Mouse (Mus musculus): Measurements from ENCODE around the gene Rgs3. TPM values are rescaled to one million over a fixed set of nuclear protein-coding genes. Genes with fewer than 3 reads are reported as not detected.
A peak's percentile ranks its signal among the peaks of the same experiment; 100 is the strongest.

Rgs3 gene
- polyA plus RNA-seq, 1 experiment, result 43.1 TPM

- DNase-seq, result no peak
- TF ChIP-seq POLR2A (IDR thresholded peaks at IDR 0.05; ENCODE audit: low read depth, low read length) (no peak), CTCF (conservative IDR thresholded peaks at IDR 0.05; ENCODE audit: insufficient read depth, insufficient read length, low read depth, low read length) (no peak)
- peak overlapping the region; percentile 69; the same call in 1 of the 2 replicates for H3K27ac ChIP-seq (ENCODE audit: insufficient read depth, low read depth, low read length)
- H3K36me3 ChIP-seq (ENCODE audit: control insufficient read depth, insufficient read depth, low read length), result no peaks in the 10 kb centered on the region
- peaks cover 35% of the 10 kb centered on the region for H3K4me1 ChIP-seq (ENCODE audit: control insufficient read depth, insufficient read depth, low read length)
- no peaks in the 10 kb centered on the region for H3K27me3 ChIP-seq (replicated peaks; ENCODE audit: control insufficient read depth, insufficient read depth, low read length)
- 78% methylated on average over 8 of the region's 8 CpGs for WGBS
- H3K4me3 ChIP-seq (ENCODE audit: insufficient read depth, low read depth, low read length), result no peak overlapping the region
Measured at GRCm38 (mm10) chr4:62517046-62517445, 42.6 kb upstream of the Rgs3 start.

GRCm38 (mm10) chr4:62517538-62518415, 41.9 kb upstream of the Rgs3 start:
- Histone ChIP-seq H3K27me3 (replicated peaks; ENCODE audit: control insufficient read depth, insufficient read depth, low read length) (no peaks in the 10 kb centered on the region), H3K36me3 (ENCODE audit: control insufficient read depth, insufficient read depth, low read length) (no peaks in the 10 kb centered on the region), H3K27ac (ENCODE audit: insufficient read depth, low read depth, low read length) (peak overlapping the region; percentile 75), H3K4me1 (ENCODE audit: control insufficient read depth, insufficient read depth, low read length) (peaks cover 35% of the 10 kb centered on the region), H3K4me3 (ENCODE audit: insufficient read depth, low read depth, low read length) (peak overlapping the region; percentile 88)
- no peak for DNase-seq
- TF ChIP-seq CTCF (conservative IDR thresholded peaks at IDR 0.05; ENCODE audit: insufficient read depth, insufficient read length, low read depth, low read length), result no peak
- no peak for TF ChIP-seq POLR2A (IDR thresholded peaks at IDR 0.05; ENCODE audit: low read depth, low read length)
- 43% methylated on average over 10 of the region's 10 CpGs for WGBS

GRCm38 (mm10) chr4:62518416-62519121, 41.1 kb upstream of the Rgs3 start:
- Histone ChIP-seq H3K4me3 (ENCODE audit: insufficient read depth, low read depth, low read length) (peak overlapping the region; percentile 88), H3K4me1 (ENCODE audit: control insufficient read depth, insufficient read depth, low read length) (peaks cover 35% of the 10 kb centered on the region), H3K27ac (ENCODE audit: insufficient read depth, low read depth, low read length) (peak overlapping the region; percentile 75), H3K27me3 (replicated peaks; ENCODE audit: control insufficient read depth, insufficient read depth, low read length) (no peaks in the 10 kb centered on the region), H3K36me3 (ENCODE audit: control insufficient read depth, insufficient read depth, low read length) (no peaks in the 10 kb centered on the region)
- DNase-seq, result peak; percentile 84
- WGBS, result 18% methylated on average over 13 of the region's 13 CpGs
- TF ChIP-seq POLR2A (IDR thresholded peaks at IDR 0.05; ENCODE audit: low read depth, low read length), result peak; percentile 2
- no peak for TF ChIP-seq CTCF (conservative IDR thresholded peaks at IDR 0.05; ENCODE audit: insufficient read depth, insufficient read length, low read depth, low read length)

DNA sequence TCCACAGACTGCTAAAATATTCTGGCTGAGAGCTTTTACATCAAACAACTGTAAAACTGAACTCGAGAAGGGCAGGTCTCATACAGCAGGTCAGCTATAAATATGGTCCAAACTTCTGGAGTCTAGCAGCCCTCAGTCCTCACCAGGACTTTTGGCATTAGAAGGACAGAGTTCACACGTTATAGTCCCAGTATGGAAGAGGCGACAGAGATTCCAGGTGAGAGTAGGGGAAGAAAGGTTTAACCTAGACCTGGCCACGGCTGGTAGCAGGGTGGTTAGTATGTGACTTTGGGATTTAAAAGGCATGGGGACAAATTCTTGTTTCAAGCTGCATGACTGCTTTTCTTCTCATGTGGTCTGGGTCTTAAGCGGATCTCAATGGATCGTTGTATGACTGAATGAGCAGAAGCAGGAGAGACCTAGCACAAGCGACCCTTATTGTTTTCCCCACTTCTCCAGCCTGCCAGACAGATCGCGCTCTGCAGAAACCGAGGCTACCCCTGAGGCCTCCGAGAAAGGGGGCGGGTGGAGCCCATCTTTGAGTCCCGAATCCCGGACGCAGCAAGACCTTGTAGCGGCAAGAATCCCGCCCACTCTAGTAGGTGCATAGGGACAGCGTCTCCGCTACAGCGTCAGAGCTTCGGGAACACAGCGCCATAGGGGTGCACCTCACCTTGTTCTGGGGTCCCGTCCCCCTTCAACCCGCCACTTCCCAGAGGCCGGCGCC, 40.4 kb upstream of the Rgs3 start:
- H3K27me3 ChIP-seq (replicated peaks; ENCODE audit: control insufficient read depth, insufficient read depth, low read length), result no peaks in the 10 kb centered on the region
- no peaks in the 10 kb centered on the region for H3K36me3 ChIP-seq (ENCODE audit: control insufficient read depth, insufficient read depth, low read length)
- no peak for DNase-seq
- H3K27ac ChIP-seq (ENCODE audit: insufficient read depth, low read depth, low read length), result peak overlapping the region; percentile 75
- H3K4me3 ChIP-seq (ENCODE audit: insufficient read depth, low read depth, low read length), result peak overlapping the region; percentile 88
- H3K4me1 ChIP-seq (ENCODE audit: control insufficient read depth, insufficient read depth, low read length), result peaks cover 35% of the 10 kb centered on the region
- no peak for TF ChIP-seq POLR2A (IDR thresholded peaks at IDR 0.05; ENCODE audit: low read depth, low read length)
- TF ChIP-seq CTCF (conservative IDR thresholded peaks at IDR 0.05; ENCODE audit: insufficient read depth, insufficient read length, low read depth, low read length), result no peak
- WGBS, result 1% methylated on average over 26 of the region's 26 CpGs

DNA sequence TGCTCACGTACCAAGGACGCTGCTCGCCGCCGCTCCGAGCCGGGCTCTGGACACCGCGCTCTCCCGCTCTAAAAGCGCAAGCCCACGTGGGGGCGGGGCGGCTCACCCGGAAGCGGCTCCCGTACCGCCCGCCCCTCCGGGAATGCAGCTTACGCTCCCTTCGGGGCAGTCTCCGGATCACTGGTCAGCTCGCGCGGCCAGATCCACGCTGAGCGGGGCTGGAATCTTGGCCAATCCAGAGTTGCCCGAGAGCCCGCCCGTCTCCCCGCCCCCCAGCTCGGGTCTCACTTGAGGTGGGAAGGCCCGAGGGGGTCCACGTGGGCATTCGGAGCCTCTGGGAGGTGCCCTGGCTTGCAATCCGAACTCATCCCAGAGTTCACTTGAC, 39.8 kb upstream of the Rgs3 start, which contains the start of gene Alad:
Gene Alad, minus strand, starts transcription at position 70 of the 385 bp plus-strand sequence.
- Histone ChIP-seq H3K27me3 (replicated peaks; ENCODE audit: control insufficient read depth, insufficient read depth, low read length) (no peaks in the 10 kb centered on the region), H3K36me3 (ENCODE audit: control insufficient read depth, insufficient read depth, low read length) (no peaks in the 10 kb centered on the region), H3K27ac (ENCODE audit: insufficient read depth, low read depth, low read length) (peak within 1 kb of the TSS; percentile 80), H3K4me3 (ENCODE audit: insufficient read depth, low read depth, low read length) (peak within 1 kb of the TSS; percentile 88), H3K4me1 (ENCODE audit: control insufficient read depth, insufficient read depth, low read length) (peaks cover 35% of the 10 kb centered on the region)
- DNase-seq, result peak; percentile 96
- under 1% methylated on average over 37 of the region's 37 CpGs for WGBS
- TF ChIP-seq CTCF (conservative IDR thresholded peaks at IDR 0.05; ENCODE audit: insufficient read depth, insufficient read length, low read depth, low read length), result no peak
- TF ChIP-seq POLR2A (IDR thresholded peaks at IDR 0.05; ENCODE audit: low read depth, low read length), result peak; percentile 22

GRCm38 (mm10) chr4:62520892-62521400, 38.7 kb upstream of the Rgs3 start:
- H3K36me3 ChIP-seq (ENCODE audit: control insufficient read depth, insufficient read depth, low read length), result no peaks in the 10 kb centered on the region
- H3K4me1 ChIP-seq (ENCODE audit: control insufficient read depth, insufficient read depth, low read length), result peaks cover 25% of the 10 kb centered on the region
- WGBS, result 78% methylated on average over 2 of the region's 2 CpGs
- DNase-seq, result no peak
- TF ChIP-seq CTCF (conservative IDR thresholded peaks at IDR 0.05; ENCODE audit: insufficient read depth, insufficient read length, low read depth, low read length), result no peak
- TF ChIP-seq POLR2A (IDR thresholded peaks at IDR 0.05; ENCODE audit: low read depth, low read length), result no peak
- no peak overlapping the region for H3K4me3 ChIP-seq (ENCODE audit: insufficient read depth, low read depth, low read length)
- H3K27me3 ChIP-seq (replicated peaks; ENCODE audit: control insufficient read depth, insufficient read depth, low read length), result no peaks in the 10 kb centered on the region
- H3K27ac ChIP-seq (ENCODE audit: insufficient read depth, low read depth, low read length), result no peak overlapping the region

All from kidney, adult 2 months (tissue).